Comparison of ENCODE assay signal across 28 mouse cellular contexts in the genomic region with DNA sequence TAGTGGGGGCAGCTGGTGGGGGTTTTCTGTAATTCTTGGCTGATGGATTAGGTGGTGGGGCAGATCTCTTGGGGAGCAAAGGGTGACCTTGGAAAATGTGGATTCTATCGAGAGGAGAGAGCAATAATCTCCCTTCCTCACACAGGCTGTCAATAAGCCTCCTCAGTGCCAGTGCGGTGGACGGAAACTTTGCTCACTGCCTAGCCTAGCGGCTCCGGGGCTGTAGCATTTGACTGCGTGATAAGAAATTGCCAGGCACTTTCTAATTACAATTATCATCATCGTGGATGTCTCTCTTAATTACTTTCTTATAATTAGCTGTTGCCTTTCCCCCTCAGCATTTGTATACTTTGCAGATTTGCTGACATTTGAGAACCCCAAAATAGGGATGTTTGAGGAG.
DNase-seq lines count a peak whose midpoint lies in the region; ATAC-seq and TF ChIP-seq lines count a peak whose summit lies in the region.
"Had no signal": no experiment of that assay in that cellular context is flagged by ENCODE, and none has a peak within 500 bp of the region (broad histone marks: within the 10 kb centered on the region; RNA-seq: fewer than 3 reads in every experiment).

No protein-coding gene starts in this region.

- H3K9ac ChIP-seq in forebrain, embryonic 13.5 days, result no peak overlapping the region
- H3K9ac ChIP-seq in liver, embryonic 12.5 days, result peak overlapping the region; percentile 42; the same call in 1 of the 2 replicates
- H3K9ac ChIP-seq in liver, postnatal 0 days (replicated peaks), result no peak overlapping the region
- H3K9ac ChIP-seq in midbrain, embryonic 14.5 days (replicated peaks; ENCODE audit: low read length), result no peak overlapping the region
- H3K9ac ChIP-seq in midbrain, postnatal 0 days (replicated peaks; ENCODE audit: low read length, poor library complexity, severe bottlenecking), result no peak overlapping the region
- H3K9ac ChIP-seq: embryonic facial prominence, embryonic 12.5 days; heart, embryonic 15.5 days; kidney, embryonic 15.5 days; midbrain, embryonic 12.5 days; neural tube, embryonic 12.5 days had no signal

- H3K4me2 ChIP-seq in forebrain, embryonic 13.5 days, result no peak overlapping the region
- H3K4me2 ChIP-seq in liver, embryonic 12.5 days, result no peak overlapping the region
- H3K4me2 ChIP-seq in liver, postnatal 0 days (ENCODE audit: low read depth, low read length), result no peak overlapping the region
- no peak overlapping the region for H3K4me2 ChIP-seq in midbrain, embryonic 14.5 days (ENCODE audit: low read length)
- H3K4me2 ChIP-seq in midbrain, postnatal 0 days (ENCODE audit: low read depth, low read length, poor library complexity, severe bottlenecking), result no peak overlapping the region
- H3K4me2 ChIP-seq: embryonic facial prominence, embryonic 12.5 days; heart, embryonic 15.5 days; kidney, embryonic 15.5 days; midbrain, embryonic 12.5 days; neural tube, embryonic 12.5 days had no signal

- H3K36me3 ChIP-seq in forebrain, embryonic 13.5 days (ENCODE audit: poor library complexity, severe bottlenecking), result no peaks in the 10 kb centered on the region
- no peaks in the 10 kb centered on the region for H3K36me3 ChIP-seq in forebrain, embryonic 10.5 days (replicated peaks)
- no peaks in the 10 kb centered on the region for H3K36me3 ChIP-seq in liver, embryonic 12.5 days
- H3K36me3 ChIP-seq in liver, postnatal 0 days (replicated peaks; ENCODE audit: insufficient read depth, low read length), result no peaks in the 10 kb centered on the region
- H3K36me3 ChIP-seq in midbrain, embryonic 14.5 days (ENCODE audit: control insufficient read depth, insufficient read depth, low read length), result no peaks in the 10 kb centered on the region
- no peaks in the 10 kb centered on the region for H3K36me3 ChIP-seq in midbrain, postnatal 0 days (ENCODE audit: insufficient read depth, low read length)
- H3K36me3 ChIP-seq: embryonic facial prominence, embryonic 12.5 days; G1E; heart, embryonic 10.5 days; heart, embryonic 15.5 days; kidney, embryonic 15.5 days; midbrain, embryonic 12.5 days; neural tube, embryonic 12.5 days had no signal

- no peak for DNase-seq in forebrain, embryonic 10.5 days (ENCODE audit: extremely low spot score, low spot score)
- DNase-seq in liver, postnatal 0 days, result no peak
- peak; percentile 57 for DNase-seq in midbrain, embryonic 14.5 days
- DNase-seq in midbrain, postnatal 0 days (ENCODE audit: low spot score), result no peak
- no peak for DNase-seq in heart, postnatal 10 days
- DNase-seq: adrenal gland, adult 8-10 months; cerebellum, adult 9-10 months; cerebellum, postnatal 36 days; gastrocnemius, postnatal 10 days; heart, postnatal 36 days; kidney, adult 18-20 months; kidney, postnatal 25 days; lung, adult 18-20 months; lung, postnatal 14 days; right cerebral cortex, adult 18-20 months; spleen, adult 18-20 months; thymus, postnatal 14 days had no signal

- TF ChIP-seq EP300 in liver, postnatal 0 days (IDR thresholded peaks at IDR 0.05; ENCODE audit: low read depth), result no peak

- peak; percentile 41; the same call in 1 of the 2 replicates for ATAC-seq in forebrain, embryonic 13.5 days
- no peak for ATAC-seq in liver, embryonic 12.5 days
- ATAC-seq in liver, postnatal 0 days, result no peak
- ATAC-seq in midbrain, embryonic 14.5 days (ENCODE audit: low FRiP score, low TSS enrichment), result no peak
- no peak for ATAC-seq in midbrain, postnatal 0 days (ENCODE audit: low FRiP score)
- ATAC-seq: hindbrain, embryonic 16.5 days had no signal

- WGBS in forebrain, embryonic 13.5 days, result 25% methylated on average over 7 of the region's 7 CpGs
- 63% methylated on average over 7 of the region's 7 CpGs for WGBS in forebrain, embryonic 10.5 days
- 19% methylated on average over 7 of the region's 7 CpGs for WGBS in liver, embryonic 12.5 days (ENCODE audit: insufficient replicate concordance)
- WGBS in liver, postnatal 0 days (ENCODE audit: insufficient replicate concordance), result 19% methylated on average over 7 of the region's 7 CpGs
- WGBS in midbrain, embryonic 14.5 days, result 35% methylated on average over 7 of the region's 7 CpGs
- 40% methylated on average over 7 of the region's 7 CpGs for WGBS in midbrain, postnatal 0 days

- no peak overlapping the region; the same call in 1 of the 2 replicates for H3K27ac ChIP-seq in forebrain, embryonic 13.5 days
- H3K27ac ChIP-seq in forebrain, embryonic 10.5 days, result no peak overlapping the region
- no peak overlapping the region for H3K27ac ChIP-seq in liver, embryonic 12.5 days
- no peak overlapping the region for H3K27ac ChIP-seq in liver, postnatal 0 days (ENCODE audit: low read depth)
- 0 out of 2 replicates have a peak overlapping the region, but pooled peaks have one; percentile 32 for H3K27ac ChIP-seq in midbrain, embryonic 14.5 days (replicated peaks; ENCODE audit: low read depth, low read length)
- no peak overlapping the region for H3K27ac ChIP-seq in midbrain, postnatal 0 days (ENCODE audit: low read depth, low read length)
- H3K27ac ChIP-seq: embryonic facial prominence, embryonic 12.5 days; heart, embryonic 10.5 days; heart, embryonic 15.5 days; kidney, embryonic 15.5 days; midbrain, embryonic 12.5 days; neural tube, embryonic 12.5 days had no signal

- intact Hi-C loops in heart, postnatal 10 days (cut with DNase I), result no loop called here

- no peaks in the 10 kb centered on the region; the same call in 1 of the 2 replicates for H3K27me3 ChIP-seq in forebrain, embryonic 13.5 days
- H3K27me3 ChIP-seq in forebrain, embryonic 10.5 days (ENCODE audit: poor library complexity, severe bottlenecking), result no peaks in the 10 kb centered on the region; the same call in 1 of the 2 replicates
- peaks cover 45% of the 10 kb centered on the region for H3K27me3 ChIP-seq in liver, embryonic 12.5 days (replicated peaks)
- H3K27me3 ChIP-seq in liver, postnatal 0 days (ENCODE audit: insufficient read depth, low read length), result no peaks in the 10 kb centered on the region
- H3K27me3 ChIP-seq in midbrain, embryonic 14.5 days (ENCODE audit: control insufficient read depth, insufficient read depth, low read length), result no peaks in the 10 kb centered on the region
- no peaks in the 10 kb centered on the region for H3K27me3 ChIP-seq in midbrain, postnatal 0 days (ENCODE audit: insufficient read depth, low read length)
- H3K27me3 ChIP-seq: embryonic facial prominence, embryonic 12.5 days; midbrain, embryonic 12.5 days; neural tube, embryonic 12.5 days had no signal

- no peak overlapping the region for H3K4me3 ChIP-seq in forebrain, embryonic 13.5 days
- H3K4me3 ChIP-seq in forebrain, embryonic 10.5 days, result no peak overlapping the region
- no peak overlapping the region for H3K4me3 ChIP-seq in liver, embryonic 12.5 days
- H3K4me3 ChIP-seq in liver, postnatal 0 days (ENCODE audit: low read depth, low read length), result no peak overlapping the region
- H3K4me3 ChIP-seq in midbrain, embryonic 14.5 days (replicated peaks; ENCODE audit: low read depth, low read length), result no peak overlapping the region
- no peak overlapping the region for H3K4me3 ChIP-seq in midbrain, postnatal 0 days (ENCODE audit: low read depth, low read length)
- H3K4me3 ChIP-seq: embryonic facial prominence, embryonic 12.5 days; heart, embryonic 10.5 days; heart, embryonic 15.5 days; kidney, embryonic 15.5 days; midbrain, embryonic 12.5 days; myocyte; neural tube, embryonic 12.5 days had no signal

- no peak for TF ChIP-seq CTCF in liver, postnatal 0 days (IDR thresholded peaks at IDR 0.05; ENCODE audit: low read depth)
- no peak for TF ChIP-seq CTCF in midbrain, postnatal 0 days (IDR thresholded peaks at IDR 0.05)

- peaks cover 16% of the 10 kb centered on the region; the same call in 1 of the 2 replicates for H3K4me1 ChIP-seq in forebrain, embryonic 13.5 days
- H3K4me1 ChIP-seq in forebrain, embryonic 10.5 days, result peaks cover 11% of the 10 kb centered on the region
- H3K4me1 ChIP-seq in liver, embryonic 12.5 days, result peaks cover 18% of the 10 kb centered on the region
- H3K4me1 ChIP-seq in liver, postnatal 0 days (ENCODE audit: insufficient read depth), result no peaks in the 10 kb centered on the region
- peaks cover 15% of the 10 kb centered on the region for H3K4me1 ChIP-seq in midbrain, embryonic 14.5 days (ENCODE audit: control insufficient read depth, insufficient read depth, low read length)
- 0 out of 2 replicates have a peak, but pooled peaks cover 4% of the 10 kb centered on the region for H3K4me1 ChIP-seq in midbrain, postnatal 0 days (ENCODE audit: insufficient read depth, low read length)
- H3K4me1 ChIP-seq: heart, embryonic 15.5 days; neural tube, embryonic 12.5 days had no signal

- H3K9me3 ChIP-seq in forebrain, embryonic 13.5 days (replicated peaks), result no peaks in the 10 kb centered on the region
- no peaks in the 10 kb centered on the region for H3K9me3 ChIP-seq in forebrain, embryonic 10.5 days
- no peaks in the 10 kb centered on the region for H3K9me3 ChIP-seq in liver, embryonic 12.5 days (replicated peaks)
- H3K9me3 ChIP-seq in liver, postnatal 0 days (ENCODE audit: low read length), result no peaks in the 10 kb centered on the region
- no peaks in the 10 kb centered on the region for H3K9me3 ChIP-seq in midbrain, embryonic 14.5 days (ENCODE audit: control insufficient read depth, low read length)
- H3K9me3 ChIP-seq in midbrain, postnatal 0 days (ENCODE audit: low read length), result no peaks in the 10 kb centered on the region
- H3K9me3 ChIP-seq: embryonic facial prominence, embryonic 12.5 days; G1E; heart, embryonic 10.5 days; heart, embryonic 15.5 days; kidney, embryonic 15.5 days; midbrain, embryonic 12.5 days; neural tube, embryonic 12.5 days had no signal
